Mouse (Mus musculus) MEL (cell line): ENCODE results near the gene Alad.

ENCODE experiments used
- CHD1 ChIP-seq: IDR thresholded peaks from 2 replicates; pipeline ENCODE4 v1.6.1; 2012; ENCODE audit warnings: low read depth, mild to moderate bottlenecking, inconsistent platforms, low read length, improper control_type of control experiment
- CTCF ChIP-seq, 3 experiments: IDR thresholded peaks in 2 of 3; conservative IDR thresholded peaks in 1 of 3; 2 replicates each; pipeline ENCODE4 v1.5.1; 2011 to 2012; ENCODE audit warnings: low read length in 3 of 3, low read depth in 2 of 3, mild to moderate bottlenecking in 2 of 3, improper control_type of control experiment in 1 of 3, inconsistent platforms in 1 of 3, mixed read lengths in 1 of 3, moderate library complexity in 1 of 3; ENCODE audit not compliant: control insufficient read depth in 1 of 3, insufficient read depth in 1 of 3, poor library complexity in 1 of 3, severe bottlenecking in 1 of 3
- GATA1 ChIP-seq: IDR thresholded peaks from 2 replicates; pipeline ENCODE4 v1.6.1; 2011; ENCODE audit warnings: low read depth, low read length, improper control_type of control experiment
- JUND ChIP-seq: IDR thresholded peaks from 2 replicates; pipeline ENCODE4 v1.6.1; 2011; ENCODE audit warnings: low read depth, mild to moderate bottlenecking, improper control_type of control experiment, low read length
- MAFK ChIP-seq: IDR thresholded peaks from 2 replicates; pipeline ENCODE4 v1.6.1; 2011; ENCODE audit warnings: low read depth, mild to moderate bottlenecking, low read length, improper control_type of control experiment, borderline replicate concordance
- MAX ChIP-seq: IDR thresholded peaks from 2 replicates; pipeline ENCODE4 v1.6.1; 2011; ENCODE audit warnings: low read length, improper control_type of control experiment
- NRF1 ChIP-seq: IDR thresholded peaks from 2 replicates; pipeline ENCODE4 v1.6.1; 2014; ENCODE audit warnings: low read depth, mild to moderate bottlenecking, inconsistent platforms, low read length, improper control_type of control experiment, moderate library complexity; ENCODE audit not compliant: poor library complexity, insufficient read depth, severe bottlenecking
- POLR2A ChIP-seq, 2 experiments: IDR thresholded peaks; 2 replicates each; pipeline ENCODE4 v1.6.1; 2011 to 2012; ENCODE audit warnings: low read length in 2 of 2, mild to moderate bottlenecking in 2 of 2, control low read depth in 1 of 2, improper control_type of control experiment in 1 of 2, low read depth in 1 of 2, moderate library complexity in 1 of 2; ENCODE audit not compliant: control insufficient read depth in 1 of 2, insufficient read depth in 1 of 2, poor library complexity in 1 of 2
- POLR2AphosphoS5 ChIP-seq: IDR thresholded peaks from 2 replicates; pipeline ENCODE4 v1.6.1; 2012; ENCODE audit warnings: low read depth, borderline replicate concordance, mild to moderate bottlenecking, inconsistent platforms, low read length, moderate library complexity, mixed read lengths
- RAD21 ChIP-seq: IDR thresholded peaks from 2 replicates; pipeline ENCODE4 v1.6.1; 2011; ENCODE audit warnings: mild to moderate bottlenecking, low read depth, low read length, improper control_type of control experiment
- TAL1 ChIP-seq: IDR thresholded peaks from 2 replicates; pipeline ENCODE4 v1.6.1; 2012; ENCODE audit warnings: mild to moderate bottlenecking, inconsistent platforms, low read length, moderate library complexity, mixed read lengths
- USF2 ChIP-seq, 2 experiments: IDR thresholded peaks; 2 replicates each; pipeline ENCODE4 v1.6.1; 2011 to 2012; ENCODE audit warnings: improper control_type of control experiment in 2 of 2, low read length in 2 of 2, borderline replicate concordance in 1 of 2, inconsistent platforms in 1 of 2, low read depth in 1 of 2, mild to moderate bottlenecking in 1 of 2; ENCODE audit not compliant: insufficient read depth in 1 of 2
- ZC3H11A ChIP-seq: IDR thresholded peaks from 2 replicates; pipeline ENCODE4 v1.6.1; 2012; ENCODE audit warnings: low read depth, mild to moderate bottlenecking, inconsistent platforms, low read length, improper control_type of control experiment

- TF ChIP-seq CTCF (IDR thresholded peaks at IDR 0.05 in 2 of 3, conservative IDR thresholded peaks at IDR 0.05 in 1 of 3; ENCODE audit: control insufficient read depth in 1 of 3, insufficient read depth in 1 of 3, low read depth in 2 of 3, low read length in 3 of 3, poor library complexity in 1 of 3, severe bottlenecking in 1 of 3) (no peak), CHD1 (no peak; the same call in none of the 2 replicates), RAD21 (no peak), ZC3H11A (no peak), POLR2AphosphoS5 (no peak), USF2 (IDR thresholded peaks at IDR 0.05; ENCODE audit: borderline replicate concordance in 1 of 2, insufficient read depth in 1 of 2, low read depth in 1 of 2, low read length in 2 of 2) (no peak), JUND (0 out of 2 replicates have a peak, but pooled peaks have one; percentile 9), MAX (no peak), NRF1 (no peak), TAL1 (no peak), MAFK (no peak), POLR2A (IDR thresholded peaks at IDR 0.05; ENCODE audit: control insufficient read depth in 1 of 2, insufficient read depth in 1 of 2, low read depth in 1 of 2, low read length in 2 of 2, poor library complexity in 1 of 2) (no peak), GATA1 (no peak)
These were observed 18.2 kb downstream of the Alad start for GRCm38 (mm10) chr4:62501534-62501933.
